Mouse (Mus musculus) inflammation-experienced regulatory T-cells, adult 6 months (primary cell): Measurements from ENCODE around the gene Spop. TPM values are rescaled to one million over a fixed set of nuclear protein-coding genes. Genes with fewer than 3 reads are reported as not detected.
"Not testable (repeated sequence)": the region's sequence is repeated elsewhere in the genome, so short reads cannot be mapped to it uniquely, and the experiment has no call there.

Experiments
- ATAC-seq: one replicate; pipeline ENCODE4 v1.8.0; 2017
- polyA plus RNA-seq, 3 experiments: library from polyadenylated mRNA; unstranded; fragments of 100-300 nt; shearing (Covaris generic); gene quantifications; one replicate each; pipeline ENCODE4 v1.2.1; 2017

The Spop gene
- polyA plus RNA-seq, 3 experiments from 2014 or later: 127 to 172 (median 157) TPM

DNA sequence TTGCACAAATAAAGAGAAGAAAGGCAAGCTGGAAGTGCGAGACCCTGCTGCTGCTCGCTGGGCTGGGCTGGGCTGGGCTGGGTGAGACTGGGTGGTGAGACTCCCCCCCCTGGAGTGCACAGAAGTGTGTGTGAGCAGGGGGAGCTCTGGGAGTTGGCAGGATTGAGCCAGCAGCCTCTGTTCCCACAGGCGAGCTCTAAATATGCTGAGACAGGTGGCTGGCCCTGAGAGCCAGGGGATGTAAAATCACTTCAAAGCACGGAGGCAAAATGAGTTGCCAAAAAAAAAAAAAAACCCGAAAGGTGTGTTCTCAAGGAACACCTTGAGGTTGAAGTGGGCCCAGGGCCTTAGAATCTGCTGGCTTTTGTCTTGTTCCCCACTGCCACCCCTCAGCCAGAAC is 22.1 kb upstream of the Spop start:
- no peak for ATAC-seq

- ATAC-seq: no peak
Measured at GRCm38 (mm10) chr11:95392223-95392667, 21.6 kb upstream of the Spop start.

DNA sequence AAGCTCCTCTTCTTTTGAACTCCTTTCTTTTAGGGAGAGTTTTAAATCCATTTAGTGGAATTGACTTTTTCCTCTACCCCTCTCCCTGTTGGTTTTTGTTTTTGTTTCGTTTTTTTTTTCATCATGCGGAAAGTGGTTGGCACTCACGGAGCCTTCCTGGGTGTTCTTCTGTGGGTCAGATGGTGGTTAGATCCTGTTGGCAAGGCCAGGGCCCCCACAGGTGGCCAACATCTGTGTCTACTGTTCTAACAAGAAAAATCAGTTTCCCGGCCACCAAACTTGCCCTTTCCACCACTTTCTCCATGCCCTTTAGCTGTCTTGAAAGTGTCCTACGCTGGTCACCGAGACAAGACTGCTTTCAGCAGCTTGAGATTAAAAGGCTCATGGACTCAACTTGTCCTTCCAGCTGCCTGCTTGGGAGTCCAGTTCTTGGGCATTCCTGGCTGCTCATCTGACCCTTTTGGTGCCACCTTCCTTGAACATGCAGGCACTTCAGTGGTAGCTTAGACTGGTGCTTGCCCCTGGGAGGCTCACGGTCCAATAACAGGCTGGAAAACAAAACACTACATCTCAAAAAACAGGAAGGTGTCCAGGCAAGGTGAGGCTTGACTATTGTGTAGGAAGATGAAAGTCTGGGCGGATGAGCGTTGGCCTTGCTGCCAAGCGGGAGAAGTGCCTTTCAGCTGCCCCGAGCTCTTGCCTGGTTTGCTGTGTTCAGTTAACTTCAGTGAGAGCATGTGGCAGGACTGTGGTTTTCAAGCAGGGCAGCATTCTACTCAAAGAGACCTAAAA is 21.0 kb upstream of the Spop start:
- ATAC-seq: no peak

GRCm38 (mm10) chr11:95393500-95393816 is 20.4 kb upstream of the Spop start:
- ATAC-seq: no peak

DNA sequence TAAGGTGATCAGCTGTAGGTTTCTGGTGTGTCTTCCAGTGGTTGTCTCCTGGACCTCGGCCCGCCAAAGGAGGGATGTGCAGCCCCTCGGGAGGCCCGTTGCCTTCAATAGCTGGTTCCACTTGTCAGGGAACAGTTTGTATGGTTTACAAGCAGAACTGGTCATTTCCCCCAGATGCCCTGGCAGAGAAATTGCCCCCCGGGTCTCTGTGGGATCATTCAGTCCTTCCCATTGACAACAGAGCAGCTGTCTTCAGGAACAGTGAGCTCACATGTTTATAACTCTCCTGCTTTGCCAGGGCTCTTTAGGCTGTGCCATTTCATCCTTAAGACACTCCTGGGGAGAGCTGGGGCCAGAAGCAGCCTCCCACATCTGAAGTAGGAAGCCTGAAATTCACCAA is 19.8 kb upstream of the Spop start:
- ATAC-seq: no peak

- ATAC-seq: no peak
Measured at GRCm38 (mm10) chr11:95396548-95396947, 17.3 kb upstream of the Spop start.

- no peak for ATAC-seq
Measured at GRCm38 (mm10) chr11:95397843-95398835, 15.7 kb upstream of the Spop start.

GRCm38 (mm10) chr11:95399520-95400020 is 14.3 kb upstream of the Spop start:
- no peak for ATAC-seq

DNA sequence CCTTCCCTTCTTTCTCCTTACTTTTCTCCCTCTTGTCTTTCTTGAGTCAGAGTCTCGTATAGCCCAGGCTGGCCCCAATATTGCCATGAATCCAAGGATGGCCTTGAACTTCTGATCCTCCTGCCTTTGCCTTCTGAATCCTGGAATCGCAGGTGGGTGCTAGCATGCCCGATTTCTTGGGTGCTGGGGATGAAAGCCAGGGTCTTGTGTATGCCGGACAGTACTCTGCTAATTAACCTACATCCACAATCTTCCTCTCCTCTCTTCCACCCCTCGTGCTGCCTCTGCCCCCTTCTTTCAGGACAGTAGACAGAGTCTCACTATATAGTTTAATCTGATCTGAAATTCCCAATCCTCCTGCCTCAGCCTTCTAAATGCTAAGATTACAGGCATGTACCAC is 12.3 kb upstream of the Spop start:
- ATAC-seq: no peak

DNA sequence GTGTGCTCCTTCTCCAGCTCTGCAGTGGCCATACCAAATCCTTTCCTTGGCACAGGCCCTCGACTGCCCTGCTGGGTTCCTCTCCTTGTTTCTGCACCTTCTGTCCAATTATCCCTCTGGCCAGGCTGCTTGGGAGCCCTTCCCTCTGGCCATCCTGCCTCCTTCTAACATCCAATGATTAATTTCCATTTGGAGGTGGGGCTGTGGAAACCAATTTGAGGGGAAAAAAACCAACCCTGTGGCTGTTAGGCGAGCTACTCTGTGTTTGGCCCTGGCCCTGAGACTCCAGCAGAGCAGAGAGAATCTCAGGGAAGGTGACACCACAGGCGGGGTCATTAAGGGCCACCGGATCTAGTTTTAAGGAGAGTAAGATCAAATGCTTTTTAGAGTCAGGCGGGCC is 11.7 kb upstream of the Spop start:
- no peak for ATAC-seq

DNA sequence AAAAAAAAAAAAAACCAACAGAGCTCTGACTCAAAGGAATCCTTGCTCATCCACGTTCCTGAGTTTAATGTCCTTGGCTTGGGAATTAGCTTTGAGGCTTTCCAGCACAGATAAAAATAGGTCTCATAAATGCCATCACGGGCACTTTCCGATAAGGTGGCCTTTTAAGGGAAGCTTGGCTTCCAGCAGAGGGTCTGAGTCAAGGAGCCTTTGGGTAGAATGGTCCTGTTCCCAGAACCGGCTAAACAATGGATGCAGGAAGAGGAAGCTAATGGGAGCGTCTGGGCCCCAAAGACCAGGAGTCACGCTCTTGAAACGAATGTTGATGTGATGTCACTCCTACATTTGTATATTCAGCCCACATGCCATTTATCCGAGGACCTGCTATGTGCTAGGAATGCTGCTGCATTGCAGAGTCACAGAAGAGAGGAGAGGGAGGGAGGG is 11.2 kb upstream of the Spop start:
- ATAC-seq: no peak

DNA sequence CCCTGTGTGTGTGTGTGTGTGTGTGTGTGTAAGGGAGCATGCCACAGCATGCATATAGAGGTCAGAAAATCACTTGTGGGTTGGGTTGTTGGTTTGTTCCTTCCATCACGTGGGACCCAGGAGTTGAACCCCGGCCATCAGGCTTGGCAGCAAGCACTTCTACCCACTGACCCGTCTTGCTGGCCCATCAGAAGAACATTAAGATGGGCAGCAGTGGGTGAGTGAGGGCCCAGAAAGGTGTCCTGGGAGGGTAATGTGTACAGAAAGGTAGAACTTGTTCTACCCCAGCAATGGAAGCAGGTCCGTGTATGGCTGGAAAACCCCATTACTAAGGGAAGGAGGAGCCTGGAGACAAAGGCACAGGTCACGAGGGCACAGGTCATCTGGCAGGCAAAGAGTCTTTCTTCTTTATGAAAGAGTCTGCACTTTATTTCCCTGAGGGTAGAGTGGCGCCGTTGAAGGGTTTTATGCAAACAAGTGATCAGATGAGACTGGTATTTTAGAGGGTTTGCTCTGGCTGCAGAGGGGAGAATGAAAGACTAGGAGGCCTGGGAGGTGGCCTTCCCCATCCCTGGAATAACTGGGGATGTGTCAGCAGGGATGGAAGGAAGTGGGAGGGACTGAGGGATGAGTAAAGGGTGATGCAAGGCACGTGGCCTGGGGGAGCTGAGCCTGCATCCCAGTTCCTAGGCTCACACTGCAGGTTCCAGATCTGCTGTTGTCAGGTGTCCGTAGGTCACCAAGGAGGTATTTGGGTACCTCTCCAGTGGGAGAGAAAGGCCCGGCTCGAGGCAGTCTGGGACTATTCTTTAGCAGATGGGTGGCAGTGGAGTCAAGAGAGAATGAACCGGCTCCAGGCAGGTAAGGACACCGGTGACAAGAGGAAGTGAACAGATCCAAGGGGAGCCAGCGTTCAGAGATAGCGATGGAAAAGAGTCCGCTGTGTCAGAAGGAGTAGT is 10.2 kb upstream of the Spop start:
- ATAC-seq: no peak

DNA sequence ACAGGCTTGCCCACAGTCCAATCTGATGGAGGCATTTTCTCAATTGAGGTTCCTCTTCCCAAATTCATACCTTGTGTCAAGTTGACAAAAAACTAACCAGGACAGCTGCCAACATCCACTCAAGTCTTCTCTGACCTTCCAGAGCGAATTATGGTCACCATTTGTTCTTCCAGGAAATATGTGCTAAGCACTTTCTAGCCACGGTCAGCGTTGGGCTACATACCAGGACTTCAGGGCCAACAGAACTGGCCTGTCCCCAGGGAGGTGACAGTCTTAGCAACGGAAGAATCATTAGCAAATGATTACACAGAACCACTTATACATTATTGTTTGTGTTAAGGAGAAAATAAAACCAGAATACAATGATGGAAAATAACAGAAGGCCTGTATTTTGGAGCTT is 8.1 kb upstream of the Spop start:
- no peak for ATAC-seq

DNA sequence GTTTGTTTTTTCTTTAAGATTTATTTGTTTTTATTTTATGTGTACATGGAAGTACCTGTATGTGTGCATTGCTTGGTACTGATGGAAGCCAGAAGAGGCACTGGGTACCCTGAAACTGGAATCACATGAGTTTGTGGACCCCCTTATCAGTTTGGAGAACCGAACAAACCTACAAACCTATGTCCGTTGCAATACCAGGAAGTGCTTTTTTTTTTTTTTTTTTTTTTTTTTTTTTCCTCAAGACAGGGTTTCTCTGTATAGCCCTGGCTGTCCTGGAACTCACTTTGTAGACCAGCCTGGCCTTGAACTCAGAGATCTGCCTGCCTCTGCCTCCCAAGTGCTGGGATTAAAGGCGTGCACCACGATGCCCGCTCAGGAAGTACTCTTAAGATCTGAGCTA is 7.5 kb upstream of the Spop start:
- ATAC-seq: not testable (repeated sequence)

- ATAC-seq: no peak
Measured at GRCm38 (mm10) chr11:95409450-95410112, 4.3 kb upstream of the Spop start.

DNA sequence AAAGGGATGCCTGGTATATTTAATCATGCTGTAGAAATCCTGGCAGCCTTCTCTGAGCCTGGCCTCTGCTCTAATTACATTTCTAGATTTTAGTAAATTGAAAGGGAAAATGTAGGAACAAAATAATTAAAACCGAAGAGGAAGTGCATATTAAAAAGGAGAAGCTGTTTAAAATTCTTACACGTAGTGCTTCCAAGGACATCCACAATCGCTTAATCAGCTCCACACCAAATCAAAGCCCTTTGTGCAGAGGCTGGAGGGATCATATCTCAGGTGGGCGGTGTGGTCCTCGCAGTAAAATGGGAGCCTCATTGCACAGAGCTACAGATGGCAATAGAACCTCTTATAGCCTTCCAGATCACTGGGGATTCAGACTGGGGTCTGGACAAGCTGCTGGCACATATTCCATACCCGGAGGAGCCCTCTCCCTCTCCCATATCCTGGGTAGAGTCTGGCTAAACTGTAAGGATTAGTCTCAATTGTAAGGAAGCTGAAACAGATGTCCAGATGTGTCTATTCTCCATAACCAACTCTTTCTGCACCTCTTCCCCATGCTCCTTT is 2.3 kb upstream of the Spop start:
- no peak for ATAC-seq

GRCm38 (mm10) chr11:95412615-95413014 is 1.3 kb upstream of the Spop start:
- ATAC-seq: no peak

DNA sequence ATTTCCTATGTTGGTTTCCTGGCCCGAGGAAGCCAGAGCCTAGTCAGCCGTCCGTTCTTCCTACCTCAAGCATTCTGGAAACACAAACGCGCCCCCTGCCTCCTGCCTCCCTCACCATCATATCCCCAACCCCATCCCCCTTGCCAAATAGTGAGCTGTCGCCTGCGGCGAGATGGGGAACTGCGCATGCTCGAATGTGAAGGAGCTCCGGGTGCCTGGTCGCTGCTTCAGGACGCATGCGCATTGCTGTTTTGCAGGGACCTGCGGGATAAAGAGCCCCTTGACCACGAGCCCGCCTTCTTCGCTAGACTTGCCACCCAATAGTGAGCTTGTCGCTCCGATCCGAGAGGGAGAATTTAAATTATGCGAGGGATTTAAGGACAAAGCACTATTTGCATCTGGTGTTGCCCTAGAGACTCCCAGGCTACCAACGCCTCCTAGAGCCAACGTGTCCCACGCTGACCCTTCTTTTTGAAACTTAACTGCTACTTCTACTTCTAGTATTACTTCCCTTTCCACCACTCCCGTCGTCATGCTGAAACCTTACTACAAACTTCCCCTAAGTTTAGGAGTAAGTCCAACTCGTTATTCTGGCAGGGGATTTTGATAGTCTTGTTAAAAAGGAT is 769 bp downstream of the Spop start:
- ATAC-seq: peak; percentile 53

GRCm38 (mm10) chr11:95415931-95416330 is 2.1 kb downstream of the Spop start:
- ATAC-seq: no peak

DNA sequence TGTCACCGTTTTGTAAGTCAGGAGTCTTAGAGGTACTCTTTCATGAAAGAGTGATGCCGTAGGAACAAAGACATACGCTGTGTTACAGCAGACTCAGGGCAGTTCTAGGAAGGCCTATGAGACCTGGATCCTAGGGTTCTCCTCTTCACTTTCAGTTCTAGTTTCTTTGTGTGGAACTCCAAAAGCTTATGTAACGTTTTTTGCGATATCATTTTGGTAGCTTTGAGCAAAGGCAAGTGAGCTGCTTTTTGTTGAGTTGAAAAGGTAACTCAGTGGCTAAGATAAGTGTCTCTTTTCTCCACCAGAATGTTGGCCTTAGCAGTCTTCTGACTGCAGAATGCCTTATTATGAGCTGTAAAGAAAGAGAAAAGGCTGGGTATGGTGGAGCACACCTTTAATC is 3.5 kb downstream of the Spop start:
- no peak for ATAC-seq

DNA sequence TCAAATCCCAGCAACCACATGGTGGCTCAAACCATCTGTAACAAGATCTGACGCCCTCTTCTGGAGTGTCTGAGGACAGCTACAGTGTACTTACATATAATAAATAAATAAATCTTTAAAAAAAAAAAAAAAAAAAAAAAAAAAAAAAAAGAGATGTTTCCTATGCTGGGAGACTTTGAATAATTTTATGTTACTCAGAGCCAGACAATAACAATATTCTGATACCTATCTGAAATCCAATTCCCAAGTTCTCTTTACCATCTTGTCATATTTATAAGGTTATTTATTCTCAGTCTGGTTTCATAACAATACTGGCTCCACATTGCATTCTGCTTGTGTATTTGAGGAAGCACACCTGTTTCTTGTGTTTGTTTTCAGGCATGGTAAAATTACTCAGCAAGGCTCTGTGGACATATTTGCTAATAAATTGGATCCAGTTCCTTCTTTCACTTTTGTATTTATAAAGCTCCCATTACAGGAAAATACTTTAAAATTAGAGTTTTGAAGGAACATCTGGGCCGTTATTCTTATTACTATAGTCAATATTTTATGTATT is 7.1 kb downstream of the Spop start:
- no peak for ATAC-seq
